Mouse (Mus musculus): ENCODE results near the gene Foxred2. TPM values are rescaled to one million over a fixed set of nuclear protein-coding genes. Genes with fewer than 3 reads are reported as not detected.

Gene Foxred2
- polyA plus RNA-seq, 1 experiment = 2.4 TPM

GRCm38 (mm10) chr15:77913054-77913453, 43.5 kb downstream of the Foxred2 start:
- Histone ChIP-seq H3K4me1 (ENCODE audit: control insufficient read depth, insufficient read depth, low read length) (peaks cover 13% of the 10 kb centered on the region), H3K4me3 (replicated peaks; ENCODE audit: extremely low read depth, low read depth, low read length) (no peak overlapping the region)
- 70% methylated on average over 8 of the region's 8 CpGs for WGBS
- no peak for DNase-seq
- TF ChIP-seq POLR2A (IDR thresholded peaks at IDR 0.05; ENCODE audit: borderline replicate concordance, extremely low read depth, low read depth, low read length) (no peak), CTCF (IDR thresholded peaks at IDR 0.05; ENCODE audit: insufficient read depth, low read length) (no peak)

GRCm38 (mm10) chr15:77912585-77912984, 43.9 kb downstream of the Foxred2 start:
- no peak for TF ChIP-seq CTCF (IDR thresholded peaks at IDR 0.05; ENCODE audit: insufficient read depth, low read length)
- no peak for TF ChIP-seq POLR2A (IDR thresholded peaks at IDR 0.05; ENCODE audit: borderline replicate concordance, extremely low read depth, low read depth, low read length)
- no peak for DNase-seq
- Histone ChIP-seq H3K4me3 (replicated peaks; ENCODE audit: extremely low read depth, low read depth, low read length) (no peak overlapping the region), H3K4me1 (ENCODE audit: control insufficient read depth, insufficient read depth, low read length) (peaks cover 13% of the 10 kb centered on the region)
- WGBS = 67% methylated on average over 7 of the region's 7 CpGs

- H3K4me1 ChIP-seq (ENCODE audit: control insufficient read depth, insufficient read depth, low read length) = peaks cover 13% of the 10 kb centered on the region
- no peak overlapping the region for H3K4me3 ChIP-seq (replicated peaks; ENCODE audit: extremely low read depth, low read depth, low read length)
- no peak for DNase-seq
- 57% methylated on average over 5 of the region's 5 CpGs for WGBS
- TF ChIP-seq CTCF (IDR thresholded peaks at IDR 0.05; ENCODE audit: insufficient read depth, low read length) (no peak), POLR2A (IDR thresholded peaks at IDR 0.05; ENCODE audit: borderline replicate concordance, extremely low read depth, low read depth, low read length) (no peak)
These were observed 44.5 kb downstream of the Foxred2 start for GRCm38 (mm10) chr15:77912048-77912447.

- WGBS = 43% methylated on average over 2 of the region's 2 CpGs
- TF ChIP-seq POLR2A (IDR thresholded peaks at IDR 0.05; ENCODE audit: borderline replicate concordance, extremely low read depth, low read depth, low read length) (no peak), CTCF (IDR thresholded peaks at IDR 0.05; ENCODE audit: insufficient read depth, low read length) (no peak)
- Histone ChIP-seq H3K4me3 (replicated peaks; ENCODE audit: extremely low read depth, low read depth, low read length) (no peak overlapping the region), H3K4me1 (ENCODE audit: control insufficient read depth, insufficient read depth, low read length) (peaks cover 20% of the 10 kb centered on the region)
- DNase-seq = peak; percentile 74
These were observed 45.5 kb downstream of the Foxred2 start for GRCm38 (mm10) chr15:77911065-77911464.

- WGBS = 63% methylated on average over 9 of the region's 9 CpGs
- TF ChIP-seq CTCF (IDR thresholded peaks at IDR 0.05; ENCODE audit: insufficient read depth, low read length) (no peak), POLR2A (IDR thresholded peaks at IDR 0.05; ENCODE audit: borderline replicate concordance, extremely low read depth, low read depth, low read length) (no peak)
- H3K4me3 ChIP-seq (replicated peaks; ENCODE audit: extremely low read depth, low read depth, low read length) = no peak overlapping the region
- peaks cover 30% of the 10 kb centered on the region for H3K4me1 ChIP-seq (ENCODE audit: control insufficient read depth, insufficient read depth, low read length)
- no peak for DNase-seq
These were observed 48.6 kb downstream of the Foxred2 start for GRCm38 (mm10) chr15:77907646-77908518.

- H3K4me1 ChIP-seq (ENCODE audit: control insufficient read depth, insufficient read depth, low read length) = peaks cover 17% of the 10 kb centered on the region
- TF ChIP-seq CTCF (IDR thresholded peaks at IDR 0.05; ENCODE audit: insufficient read depth, low read length) = no peak
- TF ChIP-seq POLR2A (IDR thresholded peaks at IDR 0.05; ENCODE audit: borderline replicate concordance, extremely low read depth, low read depth, low read length) = no peak
- no peak for DNase-seq
- no peak overlapping the region for H3K4me3 ChIP-seq (replicated peaks; ENCODE audit: extremely low read depth, low read depth, low read length)
- 72% methylated on average over 10 of the region's 10 CpGs for WGBS
These were observed 50.0 kb downstream of the Foxred2 start for GRCm38 (mm10) chr15:77906545-77906944.

GRCm38 (mm10) chr15:77906081-77906480, 50.4 kb downstream of the Foxred2 start:
- 74% methylated on average over 8 of the region's 8 CpGs for WGBS
- H3K4me1 ChIP-seq (ENCODE audit: control insufficient read depth, insufficient read depth, low read length) = peaks cover 17% of the 10 kb centered on the region
- no peak overlapping the region for H3K4me3 ChIP-seq (replicated peaks; ENCODE audit: extremely low read depth, low read depth, low read length)
- TF ChIP-seq CTCF (IDR thresholded peaks at IDR 0.05; ENCODE audit: insufficient read depth, low read length) (no peak), POLR2A (IDR thresholded peaks at IDR 0.05; ENCODE audit: borderline replicate concordance, extremely low read depth, low read depth, low read length) (no peak)
- no peak for DNase-seq

- WGBS = 12% methylated on average over 26 of the region's 26 CpGs
- Histone ChIP-seq H3K4me3 (replicated peaks; ENCODE audit: extremely low read depth, low read depth, low read length) (peak overlapping the region; percentile 40), H3K4me1 (ENCODE audit: control insufficient read depth, insufficient read depth, low read length) (peaks cover 17% of the 10 kb centered on the region)
- TF ChIP-seq CTCF (IDR thresholded peaks at IDR 0.05; ENCODE audit: insufficient read depth, low read length) (no peak), POLR2A (IDR thresholded peaks at IDR 0.05; ENCODE audit: borderline replicate concordance, extremely low read depth, low read depth, low read length) (peak; percentile 63; the same call in 1 of the 2 replicates)
- DNase-seq = peak; percentile 82
These were observed 51.1 kb downstream of the Foxred2 start for GRCm38 (mm10) chr15:77905275-77905970.

GRCm38 (mm10) chr15:77904363-77904892, 52.1 kb downstream of the Foxred2 start:
- H3K4me1 ChIP-seq (ENCODE audit: control insufficient read depth, insufficient read depth, low read length) = peaks cover 17% of the 10 kb centered on the region
- 45% methylated on average over 12 of the region's 12 CpGs for WGBS
- no peak for DNase-seq
- no peak for TF ChIP-seq CTCF (IDR thresholded peaks at IDR 0.05; ENCODE audit: insufficient read depth, low read length)
- no peak for TF ChIP-seq POLR2A (IDR thresholded peaks at IDR 0.05; ENCODE audit: borderline replicate concordance, extremely low read depth, low read depth, low read length)
- H3K4me3 ChIP-seq (replicated peaks; ENCODE audit: extremely low read depth, low read depth, low read length) = no peak overlapping the region
